8 mouse cellular contexts compared by ENCODE assay signal in genomic region chr5:41763731-41764721, GRCm38 (mm10). TPM values are rescaled to one million over a fixed set of nuclear protein-coding genes. Genes with fewer than 3 reads are reported as not detected.
DNase-seq lines count a peak whose midpoint lies in the region; ATAC-seq and TF ChIP-seq lines count a peak whose summit lies in the region.

TSS of gene Nkx3-2 (minus strand) at chr5:41764501.

- no peak for DNase-seq in heart, adult 8-10 months (ENCODE audit: low spot score)
- DNase-seq in embryo, embryonic 10 days (ENCODE audit: low spot score), result peak; percentile 90
- DNase-seq in hindbrain, postnatal 0 days (ENCODE audit: low spot score), result no peak
- DNase-seq in neural tube, embryonic 11.5 days (ENCODE audit: low spot score), result peak; percentile 79
- no peak for DNase-seq in ovary, postnatal 10 days (ENCODE audit: low spot score)
- no peak for DNase-seq in thymus, postnatal 14 days
- DNase-seq in spleen, postnatal 14 days (ENCODE audit: low spot score in 2 of 2), result no peak

- WGBS in heart, embryonic 16.5 days, result under 1% methylated on average over 78 of the region's 79 CpGs
- under 1% methylated on average over 77 of the region's 79 CpGs for WGBS in hindbrain, postnatal 0 days
- WGBS in neural tube, embryonic 11.5 days, result under 1% methylated on average over 75 of the region's 79 CpGs

- peaks cover 18% of the 10 kb centered on the region for H3K4me1 ChIP-seq in heart, embryonic 16.5 days (ENCODE audit: control insufficient read depth, insufficient read depth, low read length)
- peaks cover 10% of the 10 kb centered on the region for H3K4me1 ChIP-seq in hindbrain, postnatal 0 days (ENCODE audit: insufficient read depth, low read length)
- peaks cover 10% of the 10 kb centered on the region for H3K4me1 ChIP-seq in neural tube, embryonic 11.5 days (ENCODE audit: control insufficient read depth, insufficient read depth, low read length)

- peaks cover 78% of the 10 kb centered on the region for H3K27me3 ChIP-seq in heart, embryonic 16.5 days (ENCODE audit: control insufficient read depth, insufficient read depth, low read length)
- peaks cover 81% of the 10 kb centered on the region for H3K27me3 ChIP-seq in hindbrain, postnatal 0 days (ENCODE audit: insufficient read depth, low read length)
- H3K27me3 ChIP-seq in neural tube, embryonic 11.5 days (ENCODE audit: control insufficient read depth, insufficient read depth, low read length), result peaks cover 78% of the 10 kb centered on the region

- no peak for TF ChIP-seq CTCF in hindbrain, postnatal 0 days (IDR thresholded peaks at IDR 0.05; ENCODE audit: low read depth)

- no peak within 1 kb of the TSS for H3K9ac ChIP-seq in heart, embryonic 16.5 days (ENCODE audit: low read length)
- no peak within 1 kb of the TSS for H3K9ac ChIP-seq in hindbrain, postnatal 0 days (replicated peaks; ENCODE audit: low read length)
- no peak within 1 kb of the TSS; the same call in 1 of the 2 replicates for H3K9ac ChIP-seq in neural tube, embryonic 11.5 days (ENCODE audit: low read length)

- H3K4me3 ChIP-seq in heart, embryonic 16.5 days (ENCODE audit: low read length), result peak within 1 kb of the TSS; percentile 43
- H3K4me3 ChIP-seq in hindbrain, postnatal 0 days (ENCODE audit: low read length), result peak within 1 kb of the TSS; percentile 31
- peak within 1 kb of the TSS; percentile 43 for H3K4me3 ChIP-seq in neural tube, embryonic 11.5 days (ENCODE audit: low read depth, low read length)

- H3K27ac ChIP-seq in heart, embryonic 16.5 days (ENCODE audit: low read length), result no peak within 1 kb of the TSS
- H3K27ac ChIP-seq in hindbrain, postnatal 0 days, result no peak within 1 kb of the TSS
- H3K27ac ChIP-seq in neural tube, embryonic 11.5 days (ENCODE audit: low read depth, low read length), result no peak within 1 kb of the TSS

- H3K4me2 ChIP-seq in heart, embryonic 16.5 days (ENCODE audit: low read depth, low read length), result peak within 1 kb of the TSS; percentile 61
- peak within 1 kb of the TSS; percentile 59 for H3K4me2 ChIP-seq in hindbrain, postnatal 0 days (ENCODE audit: low read depth, low read length)
- peak within 1 kb of the TSS; percentile 68 for H3K4me2 ChIP-seq in neural tube, embryonic 11.5 days (ENCODE audit: low read depth)

- H3K36me3 ChIP-seq in heart, embryonic 16.5 days (ENCODE audit: control insufficient read depth, insufficient read depth), result no peaks in the 10 kb centered on the region
- H3K36me3 ChIP-seq in hindbrain, postnatal 0 days (ENCODE audit: insufficient read depth, low read length), result no peaks in the 10 kb centered on the region
- no peaks in the 10 kb centered on the region for H3K36me3 ChIP-seq in neural tube, embryonic 11.5 days (ENCODE audit: control insufficient read depth, insufficient read depth, low read length)

- 0 out of 2 replicates have a peak, but pooled peaks have one; percentile 24 for ATAC-seq in heart, embryonic 16.5 days (replicated peaks; ENCODE audit: extremely low read depth, insufficient read depth, low FRiP score)
- ATAC-seq in hindbrain, postnatal 0 days, result peak; percentile 39
- ATAC-seq in neural tube, embryonic 11.5 days (ENCODE audit: insufficient read depth, low FRiP score, low TSS enrichment), result peak; percentile 68

- no peaks in the 10 kb centered on the region for H3K9me3 ChIP-seq in heart, embryonic 16.5 days (replicated peaks; ENCODE audit: control insufficient read depth, low read length)
- no peaks in the 10 kb centered on the region for H3K9me3 ChIP-seq in hindbrain, postnatal 0 days (ENCODE audit: low read length)
- no peaks in the 10 kb centered on the region for H3K9me3 ChIP-seq in neural tube, embryonic 11.5 days (ENCODE audit: control insufficient read depth, low read length)

RNA-seq across cellular contexts. Expression of gene Nkx3-2, which starts in this region (rescaled TPM):
- polyA plus RNA-seq in heart, embryonic 16.5 days (2015; fragmentation: Nextera tagmentation; extraction: Ambion mirVana), result not detected in 2 replicates
- not detected for total RNA-seq in heart, adult 8-10 months (2022)
- not detected in 2 replicates for total RNA-seq in hindbrain, postnatal 0 days (2014; rRNA removed)
- polyA plus RNA-seq in hindbrain, postnatal 0 days (2015; fragmentation: Nextera tagmentation; extraction: Ambion mirVana), result not detected in 2 replicates
- polyA plus RNA-seq in neural tube, embryonic 11.5 days (2014; fragmentation: Nextera tagmentation; extraction: Ambion mirVana), result 2.2 and 2.5 TPM in 2 replicates

Comparison
In these comparisons a context has a peak if more than half of its experiments do, and no peak if none do; other contexts are left out.
1. Peak in ATAC-seq, H3K4me3 ChIP-seq and H3K4me2 ChIP-seq in heart, embryonic 16.5 days; RNA of the gene not detected or under 1 TPM.
2. Peak in ATAC-seq, H3K4me3 ChIP-seq and H3K4me2 ChIP-seq in hindbrain, postnatal 0 days; RNA of the gene not detected or under 1 TPM.
3. DNase-seq: peak in embryo, embryonic 10 days (single experiment) and neural tube, embryonic 11.5 days (single experiment); none in heart, adult 8-10 months (single experiment), hindbrain, postnatal 0 days (single experiment), ovary, postnatal 10 days (single experiment), thymus, postnatal 14 days (single experiment) and spleen, postnatal 14 days (0 of 2).
4. Peak in every context shown above with its lines, with median percentiles within 50 percentile points of each other: ATAC-seq, H3K4me2 ChIP-seq and H3K4me3 ChIP-seq.